Mouse (Mus musculus) heart, embryonic 11.5 days (tissue): ENCODE measurements around the gene Iqcd. TPM values are rescaled to one million over a fixed set of nuclear protein-coding genes. Genes with fewer than 3 reads are reported as not detected.

Experiments used
- ATAC-seq: fragments of 200-750 bp; cut with Nextera tagmentation; replicated peaks from 2 replicates; pipeline ENCODE4 v1.8.0; 2017; ENCODE audit warnings: moderate library complexity; ENCODE audit not compliant: insufficient number of reproducible peaks, low FRiP score, low TSS enrichment
- H3K27ac ChIP-seq: fragments of 300-500 bp; sonication (generic); 2 replicates; pipeline ENCODE4 v1.5.1; 2014; ENCODE audit warnings: mild to moderate bottlenecking, low read depth, low read length
- H3K27me3 ChIP-seq: fragments of 300-500 bp; sonication (generic); 2 replicates; pipeline ENCODE4 v1.6.1; 2014; ENCODE audit warnings: mild to moderate bottlenecking, low read length, mixed read lengths; ENCODE audit not compliant: control insufficient read depth, insufficient read depth
- H3K36me3 ChIP-seq: fragments of 300-500 bp; sonication (generic); 2 replicates; pipeline ENCODE4 v1.6.1; 2014; ENCODE audit warnings: mild to moderate bottlenecking, low read length, moderate library complexity, mixed read lengths; ENCODE audit not compliant: control insufficient read depth, insufficient read depth
- H3K4me1 ChIP-seq: fragments of 300-500 bp; sonication (generic); 2 replicates; pipeline ENCODE4 v1.6.1; 2014; ENCODE audit warnings: low read length; ENCODE audit not compliant: control insufficient read depth, insufficient read depth
- H3K4me2 ChIP-seq: fragments of 300-500 bp; sonication (generic); 2 replicates; pipeline ENCODE4 v1.6.1; 2014; ENCODE audit warnings: mild to moderate bottlenecking, moderate library complexity
- H3K4me3 ChIP-seq: fragments of 300-500 bp; sonication (generic); 2 replicates; pipeline ENCODE4 v1.5.1; 2014; ENCODE audit warnings: low read depth, low read length
- H3K9ac ChIP-seq: fragments of 300-500 bp; sonication (generic); 2 replicates; pipeline ENCODE4 v1.6.1; 2014; ENCODE audit warnings: mild to moderate bottlenecking, low read depth, low read length, moderate library complexity
- H3K9me3 ChIP-seq: fragments of 300-500 bp; sonication (generic); replicated peaks from 2 replicates; pipeline ENCODE4 v1.6.1; 2016; ENCODE audit warnings: low read length; ENCODE audit not compliant: control insufficient read depth
- WGBS: fragments of 180-500 bp; shearing (Covaris S2); extraction: QIAGEN DNeasy Blood & Tissue Kit; methylation state at CpG from one replicate; pipeline ENCODE4 v1.1.7; 2014; ENCODE audit not compliant: insufficient replicate concordance; 5-methylcytosine and 5-hydroxymethylcytosine counted together
- polyA plus RNA-seq: library from polyadenylated mRNA; unstranded; fragments of >200 nt; fragmentation: Nextera tagmentation; extraction: Ambion mirVana; gene quantifications from 2 replicates; pipeline ENCODE4 v1.2.1, GENCODE M21; 2014

Gene Iqcd
- polyA plus RNA-seq, 1 experiment from 2014 or later: 0.54 TPM

- Histone ChIP-seq H3K27me3 (no peaks in the 10 kb centered on the region), H3K36me3 (0 out of 2 replicates have a peak, but pooled peaks cover 2% of the 10 kb centered on the region), H3K9me3 (no peaks in the 10 kb centered on the region), H3K4me2 (peak overlapping the region; percentile 97), H3K9ac (peak overlapping the region; percentile 83), H3K27ac (peak overlapping the region; percentile 71), H3K4me1 (peaks cover 20% of the 10 kb centered on the region), H3K4me3 (peak overlapping the region; percentile 87)
- WGBS: 19% methylated on average over 9 of the region's 9 CpGs
- ATAC-seq: no peak
Observed at GRCm38 (mm10) chr5:120587616-120587926, 1.2 kb upstream of the Iqcd start.

DNA sequence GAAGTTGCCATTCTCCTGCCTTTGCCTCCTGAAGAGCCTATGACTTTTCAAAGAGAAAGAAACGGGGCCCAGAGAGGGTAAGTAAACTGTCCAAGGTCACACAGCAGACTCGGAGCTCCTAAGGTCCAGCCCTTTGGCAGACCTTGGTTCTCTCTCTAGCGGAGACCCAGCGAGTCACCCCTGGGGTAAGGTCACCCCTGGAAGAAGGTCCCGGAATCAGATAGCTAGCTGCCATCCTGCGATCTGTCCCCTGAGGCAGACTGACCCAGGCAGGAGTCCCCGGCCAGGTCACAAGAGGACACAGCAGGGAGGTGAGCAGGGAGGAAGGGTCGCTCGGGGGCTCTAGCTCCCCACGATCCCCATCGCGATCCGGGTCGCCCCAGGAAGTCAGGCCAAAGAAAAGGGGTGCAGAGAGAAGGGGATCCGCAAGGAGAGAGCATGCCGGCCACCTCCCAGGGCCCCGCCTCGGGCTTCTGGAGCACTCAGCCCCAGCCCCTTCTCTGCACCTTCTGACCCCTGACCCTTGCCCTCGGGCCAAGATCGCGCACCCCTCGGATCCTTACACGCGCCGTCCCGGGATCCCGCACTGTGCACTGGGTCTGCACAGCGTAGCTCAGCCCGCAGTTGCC, 762 bp upstream of the Iqcd start:
- H3K36me3 ChIP-seq: 0 out of 2 replicates have a peak, but pooled peaks cover 2% of the 10 kb centered on the region
- WGBS: 1% methylated on average over 29 of the region's 29 CpGs
- peak overlapping the region; percentile 71 for H3K27ac ChIP-seq
- H3K4me2 ChIP-seq: peak overlapping the region; percentile 97
- H3K27me3 ChIP-seq: no peaks in the 10 kb centered on the region
- no peaks in the 10 kb centered on the region for H3K9me3 ChIP-seq
- ATAC-seq: no peak; the same call in none of the 2 replicates
- peaks cover 20% of the 10 kb centered on the region for H3K4me1 ChIP-seq
- peak overlapping the region; percentile 83 for H3K9ac ChIP-seq
- H3K4me3 ChIP-seq: peak overlapping the region; percentile 87

GRCm38 (mm10) chr5:120590356-120591010, 1.7 kb downstream of the Iqcd start:
- no peak overlapping the region for H3K9ac ChIP-seq
- no peak overlapping the region for H3K27ac ChIP-seq
- no peaks in the 10 kb centered on the region for H3K27me3 ChIP-seq
- WGBS: 66% methylated on average over 16 of the region's 16 CpGs
- H3K4me3 ChIP-seq: no peak overlapping the region
- no peak overlapping the region for H3K4me2 ChIP-seq
- no peaks in the 10 kb centered on the region for H3K9me3 ChIP-seq
- peaks cover 18% of the 10 kb centered on the region for H3K4me1 ChIP-seq
- no peak for ATAC-seq
- H3K36me3 ChIP-seq: no peaks in the 10 kb centered on the region

DNA sequence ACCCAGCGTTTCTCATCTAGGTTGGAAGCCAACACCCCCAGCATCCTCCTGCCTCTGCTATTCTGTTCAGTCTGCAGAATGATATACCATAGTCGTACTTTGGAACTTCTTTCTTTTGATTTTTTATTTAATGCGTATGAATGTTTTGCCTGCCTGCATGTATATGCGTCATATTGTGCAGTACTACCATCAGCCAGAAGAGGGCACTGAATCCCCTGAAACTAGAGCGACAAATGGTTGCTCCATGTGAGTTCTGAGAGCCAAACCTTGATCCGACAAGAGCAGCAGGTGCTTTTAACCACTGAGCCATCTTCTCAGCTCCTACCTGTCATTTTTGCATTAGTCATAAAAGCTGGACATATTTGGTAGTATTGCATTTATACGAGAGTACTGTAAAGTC, 3.3 kb downstream of the Iqcd start:
- no peak overlapping the region for H3K4me3 ChIP-seq
- no peak for ATAC-seq
- H3K9ac ChIP-seq: no peak overlapping the region
- no peaks in the 10 kb centered on the region for H3K36me3 ChIP-seq
- no peak overlapping the region for H3K4me2 ChIP-seq
- H3K9me3 ChIP-seq: no peaks in the 10 kb centered on the region
- WGBS: 58% methylated on average over 7 of the region's 7 CpGs
- H3K27me3 ChIP-seq: peaks cover 3% of the 10 kb centered on the region; the same call in 1 of the 2 replicates
- peaks cover 8% of the 10 kb centered on the region; the same call in 1 of the 2 replicates for H3K4me1 ChIP-seq
- H3K27ac ChIP-seq: no peak overlapping the region

DNA sequence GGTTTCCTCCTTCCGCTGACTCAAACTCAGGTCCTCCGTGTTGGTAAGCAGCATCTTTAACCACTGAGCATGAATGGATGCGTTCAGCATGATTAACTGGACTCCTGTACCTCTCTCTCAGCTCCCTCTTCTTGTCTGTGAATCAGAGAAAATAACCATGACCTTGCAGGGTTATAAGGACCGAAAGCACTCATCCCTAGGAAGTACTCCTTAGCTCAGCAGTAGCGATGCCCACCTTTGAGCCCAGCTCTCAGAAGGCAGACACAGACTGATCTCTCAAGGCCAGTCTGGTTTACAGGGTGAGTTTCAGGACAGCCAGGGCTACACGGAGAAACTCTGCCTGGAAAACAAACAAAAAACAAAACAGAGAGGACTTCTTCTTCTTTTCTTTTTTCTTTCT, 5.7 kb downstream of the Iqcd start:
- Histone ChIP-seq H3K9ac (no peak overlapping the region), H3K4me1 (no peaks in the 10 kb centered on the region), H3K27me3 (peaks cover 12% of the 10 kb centered on the region), H3K4me2 (no peak overlapping the region), H3K27ac (no peak overlapping the region), H3K9me3 (no peaks in the 10 kb centered on the region), H3K4me3 (no peak overlapping the region), H3K36me3 (no peaks in the 10 kb centered on the region)
- ATAC-seq: no peak
- 76% methylated on average over 6 of the region's 6 CpGs for WGBS

- no peak overlapping the region for H3K4me2 ChIP-seq
- H3K4me1 ChIP-seq: peaks cover 14% of the 10 kb centered on the region; the same call in 1 of the 2 replicates
- peaks cover 17% of the 10 kb centered on the region for H3K27me3 ChIP-seq
- no peak for ATAC-seq
- WGBS: 66% methylated on average over 6 of the region's 6 CpGs
- no peak overlapping the region for H3K4me3 ChIP-seq
- H3K9ac ChIP-seq: no peak overlapping the region
- no peak overlapping the region for H3K27ac ChIP-seq
- H3K36me3 ChIP-seq: no peaks in the 10 kb centered on the region
- no peaks in the 10 kb centered on the region for H3K9me3 ChIP-seq
Observed at GRCm38 (mm10) chr5:120599625-120600024, 10.8 kb downstream of the Iqcd start.

GRCm38 (mm10) chr5:120600946-120601668, 12.3 kb downstream of the Iqcd start:
- no peaks in the 10 kb centered on the region for H3K36me3 ChIP-seq
- no peak overlapping the region for H3K9ac ChIP-seq
- H3K4me2 ChIP-seq: no peak overlapping the region
- H3K9me3 ChIP-seq: no peaks in the 10 kb centered on the region
- no peak for ATAC-seq
- H3K27ac ChIP-seq: no peak overlapping the region
- WGBS: 41% methylated on average over 11 of the region's 11 CpGs
- H3K4me1 ChIP-seq: peaks cover 17% of the 10 kb centered on the region; the same call in 1 of the 2 replicates
- no peak overlapping the region for H3K4me3 ChIP-seq
- H3K27me3 ChIP-seq: peaks cover 17% of the 10 kb centered on the region

- no peak for ATAC-seq
- Histone ChIP-seq H3K9ac (no peak overlapping the region), H3K4me2 (no peak overlapping the region), H3K4me1 (peaks cover 17% of the 10 kb centered on the region; the same call in 1 of the 2 replicates), H3K4me3 (no peak overlapping the region), H3K36me3 (no peaks in the 10 kb centered on the region), H3K27me3 (peaks cover 14% of the 10 kb centered on the region), H3K27ac (no peak overlapping the region), H3K9me3 (no peaks in the 10 kb centered on the region)
- WGBS: 91% methylated on average over 12 of the region's 12 CpGs
Observed at GRCm38 (mm10) chr5:120602210-120602609, 13.4 kb downstream of the Iqcd start.
